Mouse (Mus musculus): Measurements from ENCODE around the gene Tnfrsf14.
A peak's percentile ranks its signal among the peaks of the same experiment; 100 is the strongest.

- peak; percentile 46 for TF ChIP-seq CTCF (IDR thresholded peaks at IDR 0.05; ENCODE audit: low read depth, low read length)
- no peak for TF ChIP-seq POLR2A (IDR thresholded peaks at IDR 0.05; ENCODE audit: borderline replicate concordance, low read depth, low read length)
Observed at GRCm38 (mm10) chr4:154907833-154908232, 20.5 kb downstream of the Tnfrsf14 start.

Data from bone marrow macrophage, adult 2 months (primary cell).